Mouse (Mus musculus) midbrain, embryonic 16.5 days (tissue): ENCODE measurements around the gene Wdr5. TPM values are rescaled to one million over a fixed set of nuclear protein-coding genes. Genes with fewer than 3 reads are reported as not detected.

Experiments used
- ATAC-seq: fragments of 200-750 bp; cut with Nextera tagmentation; 2 replicates; pipeline ENCODE4 v1.8.0; 2017; ENCODE audit warnings: moderate TSS enrichment
- H3K27ac ChIP-seq: fragments of 300-500 bp; sonication (generic); 2 replicates; pipeline ENCODE4 v1.5.1; 2014; ENCODE audit warnings: mild to moderate bottlenecking, low read length, mixed read lengths
- H3K27me3 ChIP-seq: fragments of 300-500 bp; sonication (generic); 2 replicates; pipeline ENCODE4 v1.6.1; 2014; ENCODE audit warnings: low read depth, low read length, mixed read lengths; ENCODE audit not compliant: control insufficient read depth, insufficient read depth
- H3K36me3 ChIP-seq: fragments of 300-500 bp; sonication (generic); 2 replicates; pipeline ENCODE4 v1.6.1; 2014; ENCODE audit warnings: mild to moderate bottlenecking, low read length, moderate library complexity, mixed read lengths; ENCODE audit not compliant: control insufficient read depth, insufficient read depth
- H3K4me1 ChIP-seq: fragments of 300-500 bp; sonication (generic); 2 replicates; pipeline ENCODE4 v1.6.1; 2014; ENCODE audit warnings: mild to moderate bottlenecking, low read length, mixed read lengths; ENCODE audit not compliant: control insufficient read depth, insufficient read depth
- H3K4me2 ChIP-seq: fragments of 300-500 bp; sonication (generic); 2 replicates; pipeline ENCODE4 v1.6.1; 2014; ENCODE audit warnings: mild to moderate bottlenecking, low read length, mixed read lengths
- H3K4me3 ChIP-seq: fragments of 300-500 bp; sonication (generic); 2 replicates; pipeline ENCODE4 v1.5.1; 2014; ENCODE audit warnings: low read depth, mild to moderate bottlenecking, low read length, moderate library complexity, mixed read lengths
- H3K9ac ChIP-seq: fragments of 300-500 bp; sonication (generic); 2 replicates; pipeline ENCODE4 v1.6.1; 2014; ENCODE audit warnings: low read depth, low read length, mixed read lengths
- H3K9me3 ChIP-seq: fragments of 300-500 bp; sonication (generic); replicated peaks from 2 replicates; pipeline ENCODE4 v1.6.1; 2014; ENCODE audit warnings: mild to moderate bottlenecking, low read length, mixed read lengths; ENCODE audit not compliant: control insufficient read depth, poor library complexity, severe bottlenecking
- WGBS: fragments of 180-500 bp; shearing (Covaris S2); extraction: QIAGEN DNeasy Blood & Tissue Kit; methylation state at CpG from one replicate; pipeline ENCODE4 v1.1.7; 2014; 5-methylcytosine and 5-hydroxymethylcytosine counted together
- polyA plus RNA-seq: library from polyadenylated mRNA; unstranded; fragments of >200 nt; fragmentation: Nextera tagmentation; extraction: Ambion mirVana; gene quantifications from 2 replicates; pipeline ENCODE4 v1.2.1, GENCODE M21; 2015

Gene Wdr5
- polyA plus RNA-seq, 1 experiment from 2014 or later, result 42.6 TPM

GRCm38 (mm10) chr2:27572928-27573627 lies 58.1 kb downstream of the Wdr5 start:
- Histone ChIP-seq H3K27ac (peak overlapping the region; percentile 88), H3K36me3 (no peaks in the 10 kb centered on the region), H3K4me3 (peak overlapping the region; percentile 23; the same call in 1 of the 2 replicates), H3K9me3 (no peaks in the 10 kb centered on the region), H3K4me2 (peak overlapping the region; percentile 45), H3K27me3 (no peaks in the 10 kb centered on the region), H3K4me1 (peaks cover 19% of the 10 kb centered on the region), H3K9ac (peak overlapping the region; percentile 20; the same call in 1 of the 2 replicates)
- peak; percentile 95 for ATAC-seq
- 20% methylated on average over 18 of the region's 18 CpGs for WGBS

- 0 out of 2 replicates have a peak overlapping the region, but pooled peaks have one; percentile 20 for H3K9ac ChIP-seq
- peak; percentile 20 for ATAC-seq
- peak overlapping the region; percentile 88 for H3K27ac ChIP-seq
- peaks cover 19% of the 10 kb centered on the region for H3K4me1 ChIP-seq
- peak overlapping the region; percentile 45 for H3K4me2 ChIP-seq
- no peaks in the 10 kb centered on the region for H3K9me3 ChIP-seq
- H3K36me3 ChIP-seq, result no peaks in the 10 kb centered on the region
- no peaks in the 10 kb centered on the region for H3K27me3 ChIP-seq
- no peak overlapping the region for H3K4me3 ChIP-seq
- WGBS, result 75% methylated on average over 8 of the region's 8 CpGs
These were observed 58.6 kb downstream of the Wdr5 start for GRCm38 (mm10) chr2:27573628-27573966.

DNA sequence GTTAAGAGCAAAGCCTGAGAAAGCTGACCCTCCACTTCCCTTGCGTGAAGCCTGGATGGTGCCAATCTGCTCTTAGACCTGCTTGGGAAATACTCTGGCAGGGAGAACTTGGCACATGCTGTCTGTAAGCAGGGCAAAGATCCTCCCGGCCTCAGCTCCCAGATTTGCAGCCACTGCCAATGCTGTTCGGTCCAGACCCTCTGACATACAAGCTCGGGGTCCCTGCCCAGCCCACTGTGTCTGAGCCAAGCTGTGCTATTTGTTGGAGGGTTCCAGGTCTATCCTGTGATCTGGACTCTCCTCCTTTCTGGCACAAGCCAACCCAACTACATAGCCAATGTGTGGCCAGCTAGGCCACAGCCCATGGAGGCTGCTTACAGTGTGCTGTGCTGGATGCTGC lies 61.5 kb downstream of the Wdr5 start:
- no peaks in the 10 kb centered on the region for H3K27me3 ChIP-seq
- no peak overlapping the region for H3K4me2 ChIP-seq
- H3K4me3 ChIP-seq, result no peak overlapping the region
- no peak overlapping the region for H3K9ac ChIP-seq
- H3K9me3 ChIP-seq, result no peaks in the 10 kb centered on the region
- 82% methylated on average over 4 of the region's 4 CpGs for WGBS
- no peak for ATAC-seq
- peaks cover 19% of the 10 kb centered on the region for H3K4me1 ChIP-seq
- H3K27ac ChIP-seq, result no peak overlapping the region
- no peaks in the 10 kb centered on the region for H3K36me3 ChIP-seq

DNA sequence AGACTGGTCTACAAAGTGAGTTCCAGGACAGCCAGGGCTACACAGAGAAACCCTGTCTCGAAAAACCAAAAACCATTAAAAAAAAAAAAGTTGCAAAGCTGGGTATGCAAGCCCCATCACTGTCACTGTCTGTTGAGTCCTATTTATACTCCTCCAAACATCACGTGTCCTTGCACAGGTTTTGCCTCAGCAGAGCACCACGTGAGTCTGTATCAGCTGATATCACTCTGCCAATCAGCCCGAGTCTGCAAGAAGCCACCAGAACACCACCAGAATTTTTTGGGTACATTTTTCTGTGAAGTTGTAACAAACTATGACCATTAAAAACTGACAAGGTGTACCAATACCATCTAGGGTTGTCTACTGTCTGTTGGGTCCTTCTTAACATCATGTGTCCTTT lies 63.6 kb downstream of the Wdr5 start:
- Histone ChIP-seq H3K36me3 (no peaks in the 10 kb centered on the region), H3K27me3 (no peaks in the 10 kb centered on the region), H3K9ac (no peak overlapping the region), H3K27ac (no peak overlapping the region), H3K4me1 (peaks cover 3% of the 10 kb centered on the region), H3K4me3 (no peak overlapping the region), H3K9me3 (no peaks in the 10 kb centered on the region), H3K4me2 (no peak overlapping the region)
- no peak for ATAC-seq
- 87% methylated on average over 4 of the region's 4 CpGs for WGBS

DNA sequence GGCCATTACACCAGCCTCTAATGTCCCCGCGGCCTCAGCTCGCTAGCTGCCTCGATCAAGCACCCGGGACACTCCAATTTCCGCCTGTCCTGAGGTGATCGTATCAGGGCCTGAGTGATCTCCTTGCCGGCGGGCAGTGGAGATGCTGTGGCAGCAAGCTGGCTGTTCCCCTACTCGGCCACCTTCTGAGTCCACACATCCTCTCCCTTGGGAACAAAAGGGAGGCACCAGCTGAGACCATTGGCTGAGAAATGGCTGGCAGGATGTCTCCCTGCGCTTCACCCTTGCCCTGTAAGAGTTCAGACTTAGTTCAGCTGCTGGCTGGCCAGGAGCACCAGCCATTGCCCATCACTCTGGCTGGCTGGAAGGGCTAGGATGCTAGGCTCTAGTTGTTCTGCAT lies 67.2 kb downstream of the Wdr5 start:
- H3K27me3 ChIP-seq, result no peaks in the 10 kb centered on the region
- no peak for ATAC-seq
- 70% methylated on average over 11 of the region's 11 CpGs for WGBS

GRCm38 (mm10) chr2:27583019-27583418 lies 68.1 kb downstream of the Wdr5 start:
- no peaks in the 10 kb centered on the region for H3K27me3 ChIP-seq
- H3K9me3 ChIP-seq, result no peaks in the 10 kb centered on the region; the same call in 1 of the 2 replicates
- 95% methylated on average over 2 of the region's 2 CpGs for WGBS
- no peak overlapping the region for H3K27ac ChIP-seq
- H3K36me3 ChIP-seq, result no peaks in the 10 kb centered on the region
- ATAC-seq, result no peak
- H3K4me3 ChIP-seq, result no peak overlapping the region
- H3K4me1 ChIP-seq, result no peaks in the 10 kb centered on the region
- no peak overlapping the region for H3K9ac ChIP-seq
- H3K4me2 ChIP-seq, result no peak overlapping the region

More for the DNA sequence above, 67.2 kb downstream of the Wdr5 start:
- Histone ChIP-seq H3K27ac (no peak overlapping the region), H3K4me2 (no peak overlapping the region), H3K36me3 (no peaks in the 10 kb centered on the region), H3K9ac (no peak overlapping the region), H3K4me3 (no peak overlapping the region), H3K4me1 (no peaks in the 10 kb centered on the region), H3K9me3 (no peaks in the 10 kb centered on the region; the same call in 1 of the 2 replicates)

- WGBS, result 91% methylated on average over 13 of the region's 13 CpGs
- Histone ChIP-seq H3K4me2 (no peak overlapping the region), H3K27me3 (no peaks in the 10 kb centered on the region), H3K27ac (no peak overlapping the region), H3K4me3 (no peak overlapping the region), H3K9ac (no peak overlapping the region), H3K9me3 (no peaks in the 10 kb centered on the region; the same call in 1 of the 2 replicates), H3K4me1 (no peaks in the 10 kb centered on the region), H3K36me3 (no peaks in the 10 kb centered on the region)
- no peak for ATAC-seq
These were observed 69.6 kb downstream of the Wdr5 start for GRCm38 (mm10) chr2:27584546-27584945.

Other genes with a start within 250 kb of the Wdr5 start
- gene Vav2, start 88.1 kb upstream of the Wdr5 start, polyA plus RNA-seq, result 9.2 and 12.6 TPM in 2 replicates
- gene Brd3os, start 72.8 kb upstream of the Wdr5 start, polyA plus RNA-seq, result 42.0 and 43.0 TPM in 2 replicates
- gene Brd3, start 7.5 kb upstream of the Wdr5 start, polyA plus RNA-seq, result 141 and 142 TPM in 2 replicates
- 2.5 and 2.8 TPM in 2 replicates for gene Rxra, start 161.3 kb downstream of the Wdr5 start, polyA plus RNA-seq